Mouse (Mus musculus): ENCODE data around the gene Abcc8. TPM values are rescaled to one million over a fixed set of nuclear protein-coding genes. Genes with fewer than 3 reads are reported as not detected.
A peak's percentile ranks its signal among the peaks of the same experiment; 100 is the strongest.

Abcc8 gene
- polyA plus RNA-seq, 1 experiment: 1.6 TPM

- 36% methylated on average over 3 of the region's 3 CpGs for WGBS
- no peak for DNase-seq (ENCODE audit: low read depth, low spot score)
Observed at GRCm38 (mm10) chr7:46113435-46113834, 66.4 kb downstream of the Abcc8 start.

- DNase-seq (ENCODE audit: low read depth, low spot score): no peak
- WGBS: 73% methylated on average over 6 of the region's 6 CpGs
Observed at GRCm38 (mm10) chr7:46111938-46112337, 67.9 kb downstream of the Abcc8 start.

- WGBS: 76% methylated on average over 15 of the region's 15 CpGs
- no peak for DNase-seq (ENCODE audit: low read depth, low spot score)
Observed at GRCm38 (mm10) chr7:46111212-46111817, 68.5 kb downstream of the Abcc8 start.

- no peak for DNase-seq (ENCODE audit: low read depth, low spot score)
- 67% methylated on average over 3 of the region's 3 CpGs for whole genome bisulfite sequencing
Observed at GRCm38 (mm10) chr7:46110079-46110478, 69.8 kb downstream of the Abcc8 start.

- DNase-seq (ENCODE audit: low read depth, low spot score): no peak
- WGBS: 81% methylated on average over 7 of the region's 7 CpGs
Observed at GRCm38 (mm10) chr7:46105484-46105883, 74.3 kb downstream of the Abcc8 start.

- DNase-seq (ENCODE audit: low read depth, low spot score): no peak
- 73% methylated on average over 27 of the region's 27 CpGs for WGBS
Observed at GRCm38 (mm10) chr7:46104256-46104915, 75.4 kb downstream of the Abcc8 start.

- 75% methylated on average over 8 of the region's 8 CpGs for WGBS
- no peak for DNase-seq (ENCODE audit: low read depth, low spot score)
Observed at GRCm38 (mm10) chr7:46103771-46104170, 76.1 kb downstream of the Abcc8 start.

- WGBS: 79% methylated on average over 8 of the region's 8 CpGs
- DNase-seq (ENCODE audit: low read depth, low spot score): no peak
Observed at GRCm38 (mm10) chr7:46103075-46103591, 76.7 kb downstream of the Abcc8 start.

GRCm38 (mm10) chr7:46100563-46100962 is 79.3 kb downstream of the Abcc8 start, which contains the start of gene Kcnj11:
Gene Kcnj11, minus strand, starts transcription at chr7:46100764.
- DNase-seq (ENCODE audit: low read depth, low spot score): no peak
- WGBS: under 1% methylated on average over 31 of the region's 34 CpGs

GRCm38 (mm10) chr7:46099682-46100081 is 80.2 kb downstream of the Abcc8 start:
- WGBS: 79% methylated on average over 13 of the region's 13 CpGs
- DNase-seq (ENCODE audit: low read depth, low spot score): no peak

GRCm38 (mm10) chr7:46098919-46099286 is 80.9 kb downstream of the Abcc8 start:
- 96% methylated on average over 19 of the region's 19 CpGs for WGBS
- DNase-seq (ENCODE audit: low read depth, low spot score): no peak

GRCm38 (mm10) chr7:46098221-46098918 is 81.5 kb downstream of the Abcc8 start:
- DNase-seq (ENCODE audit: low read depth, low spot score): no peak
- 79% methylated on average over 19 of the region's 19 CpGs for WGBS

GRCm38 (mm10) chr7:46097319-46097783 is 82.5 kb downstream of the Abcc8 start:
- no peak for DNase-seq (ENCODE audit: low read depth, low spot score)
- WGBS: 49% methylated on average over 4 of the region's 4 CpGs

GRCm38 (mm10) chr7:46096136-46096535 is 83.7 kb downstream of the Abcc8 start:
- peak; percentile 39 for DNase-seq (ENCODE audit: low read depth, low spot score)

GRCm38 (mm10) chr7:46092803-46093202 is 87.0 kb downstream of the Abcc8 start:
- 52% methylated on average over 8 of the region's 8 CpGs for WGBS
- DNase-seq (ENCODE audit: low read depth, low spot score): no peak

More at GRCm38 (mm10) chr7:46096136-46096535, 83.7 kb downstream of the Abcc8 start:
- 2% methylated on average over 4 of the region's 4 CpGs for WGBS

- WGBS: 84% methylated on average over 6 of the region's 6 CpGs
Observed at GRCm38 (mm10) chr7:46088241-46088640, 91.6 kb downstream of the Abcc8 start.

GRCm38 (mm10) chr7:46086378-46086777 is 93.5 kb downstream of the Abcc8 start:
- no peak for DNase-seq (ENCODE audit: low read depth, low spot score)
- WGBS: 76% methylated on average over 6 of the region's 6 CpGs

More at GRCm38 (mm10) chr7:46088241-46088640, 91.6 kb downstream of the Abcc8 start:
- DNase-seq (ENCODE audit: low read depth, low spot score): no peak

GRCm38 (mm10) chr7:46084839-46085513 is 94.9 kb downstream of the Abcc8 start:
- WGBS: 18% methylated on average over 16 of the region's 16 CpGs
- DNase-seq (ENCODE audit: low read depth, low spot score): no peak

- DNase-seq (ENCODE audit: low read depth, low spot score): no peak
- WGBS: 73% methylated on average over 10 of the region's 10 CpGs
Observed at GRCm38 (mm10) chr7:46084024-46084423, 95.8 kb downstream of the Abcc8 start.

GRCm38 (mm10) chr7:46077675-46078074 is 102.2 kb downstream of the Abcc8 start:
- 88% methylated on average over 12 of the region's 12 CpGs for WGBS
- DNase-seq (ENCODE audit: low read depth, low spot score): no peak
